ENCODE assay signal across 20 mouse cellular contexts in the genomic region with DNA sequence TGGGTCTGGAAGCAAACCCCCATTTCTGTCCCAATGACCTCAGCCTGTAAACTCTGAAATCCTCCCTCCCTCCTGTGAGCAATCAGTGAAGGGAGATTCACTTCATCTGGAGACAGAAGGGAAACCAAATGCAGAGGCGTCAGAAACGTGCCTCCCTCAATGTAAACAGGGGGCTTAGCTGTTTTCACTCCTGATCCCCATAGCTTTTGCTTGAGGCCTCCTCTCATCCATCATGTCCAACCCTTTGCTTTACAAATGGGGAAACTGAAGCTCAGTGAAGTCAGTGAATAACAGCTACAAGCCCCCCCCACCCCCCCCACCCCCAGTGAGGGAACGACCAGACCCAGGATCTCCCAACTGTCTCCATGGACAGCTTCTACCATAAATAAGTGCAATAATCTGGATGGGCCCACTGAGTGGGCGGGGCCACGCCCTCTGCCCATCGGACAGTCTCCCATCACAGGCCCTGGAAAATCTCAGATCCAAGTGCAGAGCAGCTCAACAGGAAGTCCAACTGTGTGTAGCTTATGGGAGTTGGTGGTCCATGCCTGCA. TPM values are rescaled to one million over a fixed set of nuclear protein-coding genes. Genes with fewer than 3 reads are reported as not detected.
DNase-seq lines count a peak whose midpoint lies in the region; ATAC-seq and TF ChIP-seq lines count a peak whose summit lies in the region.
"Had no signal": no experiment of that assay in that cellular context is flagged by ENCODE, and none has a peak within 500 bp of the region (broad histone marks: within the 10 kb centered on the region; RNA-seq: fewer than 3 reads in every experiment).

No protein-coding gene starts in this region.

- no peaks in the 10 kb centered on the region for H3K27me3 ChIP-seq in intestine, embryonic 14.5 days (replicated peaks; ENCODE audit: control insufficient read depth, insufficient read depth, low read length)
- H3K27me3 ChIP-seq in intestine, postnatal 0 days (replicated peaks; ENCODE audit: control insufficient read depth, insufficient read depth, low read length) = no peaks in the 10 kb centered on the region
- H3K27me3 ChIP-seq in intestine, embryonic 15.5 days (replicated peaks) = no peaks in the 10 kb centered on the region
- H3K27me3 ChIP-seq in myocyte (ENCODE audit: control insufficient read depth, insufficient read depth, insufficient read length) = no peaks in the 10 kb centered on the region
- H3K27me3 ChIP-seq in stomach, postnatal 0 days (ENCODE audit: control insufficient read depth, insufficient read depth, low read length) = no peaks in the 10 kb centered on the region
- H3K27me3 ChIP-seq: embryonic facial prominence, embryonic 13.5 days; forebrain, embryonic 12.5 days; hindbrain, embryonic 13.5 days had no signal

- no peak for TF ChIP-seq POLR2A in myocyte (IDR thresholded peaks at IDR 0.05; ENCODE audit: insufficient read length, low read depth)

- peaks cover 16% of the 10 kb centered on the region for H3K4me1 ChIP-seq in intestine, embryonic 14.5 days (replicated peaks; ENCODE audit: control insufficient read depth, insufficient read depth, low read length)
- H3K4me1 ChIP-seq in intestine, postnatal 0 days (replicated peaks; ENCODE audit: control insufficient read depth, insufficient read depth, low read length) = peaks cover 4% of the 10 kb centered on the region
- peaks cover 17% of the 10 kb centered on the region for H3K4me1 ChIP-seq in intestine, embryonic 15.5 days (replicated peaks)
- H3K4me1 ChIP-seq in stomach, postnatal 0 days (replicated peaks; ENCODE audit: control insufficient read depth, insufficient read depth) = peaks cover 4% of the 10 kb centered on the region; the same call in 1 of the 2 replicates

- no peak overlapping the region for H3K4me3 ChIP-seq in intestine, embryonic 14.5 days (ENCODE audit: low read depth, low read length)
- no peak overlapping the region for H3K4me3 ChIP-seq in intestine, postnatal 0 days (ENCODE audit: low read depth, low read length)
- no peak overlapping the region for H3K4me3 ChIP-seq in intestine, embryonic 15.5 days (replicated peaks)
- H3K4me3 ChIP-seq in myocyte = no peak overlapping the region
- no peak overlapping the region for H3K4me3 ChIP-seq in stomach, postnatal 0 days (ENCODE audit: low read depth, low read length)
- H3K4me3 ChIP-seq: embryonic facial prominence, embryonic 13.5 days; forebrain, embryonic 12.5 days; gastrocnemius, adult 2 months; hindbrain, embryonic 13.5 days had no signal

- no peak for TF ChIP-seq CTCF in intestine, postnatal 0 days (IDR thresholded peaks at IDR 0.05; ENCODE audit: low read depth)
- TF ChIP-seq CTCF in stomach, postnatal 0 days (IDR thresholded peaks at IDR 0.05; ENCODE audit: low read depth) = no peak

- H3K9ac ChIP-seq in intestine, embryonic 14.5 days (ENCODE audit: low read length) = no peak overlapping the region
- H3K9ac ChIP-seq in intestine, postnatal 0 days (ENCODE audit: low read depth, low read length) = no peak overlapping the region
- no peak overlapping the region for H3K9ac ChIP-seq in intestine, embryonic 15.5 days
- no peak overlapping the region for H3K9ac ChIP-seq in stomach, postnatal 0 days (ENCODE audit: low read length)
- H3K9ac ChIP-seq: embryonic facial prominence, embryonic 13.5 days; forebrain, embryonic 12.5 days; hindbrain, embryonic 13.5 days had no signal

- no peaks in the 10 kb centered on the region for H3K79me2 ChIP-seq in myocyte (ENCODE audit: control insufficient read depth, insufficient read depth)

- no peaks in the 10 kb centered on the region; the same call in 1 of the 2 replicates for H3K9me3 ChIP-seq in intestine, embryonic 14.5 days (ENCODE audit: control insufficient read depth, low read length)
- no peaks in the 10 kb centered on the region for H3K9me3 ChIP-seq in intestine, postnatal 0 days (ENCODE audit: control insufficient read depth)
- H3K9me3 ChIP-seq in intestine, embryonic 15.5 days = no peaks in the 10 kb centered on the region
- H3K9me3 ChIP-seq in stomach, postnatal 0 days (ENCODE audit: control insufficient read depth, low read length) = no peaks in the 10 kb centered on the region
- H3K9me3 ChIP-seq: forebrain, embryonic 12.5 days; hindbrain, embryonic 13.5 days had no signal

- H3K27ac ChIP-seq in intestine, embryonic 14.5 days (ENCODE audit: low read depth) = peak overlapping the region; percentile 63; the same call in 1 of the 2 replicates
- H3K27ac ChIP-seq in intestine, postnatal 0 days (ENCODE audit: low read depth, low read length) = no peak overlapping the region
- peak overlapping the region; percentile 23; the same call in 1 of the 2 replicates for H3K27ac ChIP-seq in intestine, embryonic 15.5 days
- peak overlapping the region; percentile 69 for H3K27ac ChIP-seq in stomach, postnatal 0 days (replicated peaks)
- H3K27ac ChIP-seq: embryonic facial prominence, embryonic 13.5 days; forebrain, embryonic 12.5 days; gastrocnemius, adult 2 months; hindbrain, embryonic 13.5 days; hindbrain, postnatal 0 days had no signal

- DNase-seq in intestine, embryonic 14.5 days (ENCODE audit: low spot score) = peak; percentile 70
- no peak for DNase-seq in stomach, postnatal 0 days (ENCODE audit: low spot score)
- DNase-seq in thymus, postnatal 14 days = no peak
- DNase-seq in gastrocnemius, adult 8-10 months (ENCODE audit: low spot score in 2 of 2) = no peak
- DNase-seq: adrenal gland, postnatal 25 days; cerebellum, adult 18-20 months; cerebellum, adult 9-11 months; cerebellum, postnatal 36 days; gastrocnemius, adult 2 months; gastrocnemius, postnatal 36 days; heart, postnatal 10 days; kidney, adult 11 months had no signal

- no peak overlapping the region for H3K4me2 ChIP-seq in intestine, embryonic 14.5 days (ENCODE audit: low read length)
- no peak overlapping the region for H3K4me2 ChIP-seq in intestine, postnatal 0 days (replicated peaks; ENCODE audit: low read depth)
- no peak overlapping the region for H3K4me2 ChIP-seq in intestine, embryonic 15.5 days (replicated peaks)
- H3K4me2 ChIP-seq in myocyte (ENCODE audit: low read depth) = no peak overlapping the region
- H3K4me2 ChIP-seq in stomach, postnatal 0 days (replicated peaks; ENCODE audit: low read depth) = no peak overlapping the region
- H3K4me2 ChIP-seq: embryonic facial prominence, embryonic 13.5 days; forebrain, embryonic 12.5 days; hindbrain, embryonic 13.5 days had no signal

- H3K36me3 ChIP-seq in intestine, embryonic 14.5 days (ENCODE audit: control insufficient read depth, insufficient read depth, low read length) = peaks cover 48% of the 10 kb centered on the region
- peaks cover 18% of the 10 kb centered on the region for H3K36me3 ChIP-seq in intestine, postnatal 0 days (ENCODE audit: control insufficient read depth, insufficient read depth)
- peaks cover 23% of the 10 kb centered on the region for H3K36me3 ChIP-seq in intestine, embryonic 15.5 days
- peaks cover 40% of the 10 kb centered on the region for H3K36me3 ChIP-seq in myocyte (ENCODE audit: control insufficient read depth, insufficient read depth)
- H3K36me3 ChIP-seq in stomach, postnatal 0 days (ENCODE audit: control insufficient read depth, insufficient read depth, low read length) = peaks cover 9% of the 10 kb centered on the region; the same call in 1 of the 2 replicates
- H3K36me3 ChIP-seq: forebrain, embryonic 12.5 days had no signal

- WGBS in intestine, embryonic 14.5 days = 16% methylated on average over 6 of the region's 6 CpGs
- 40% methylated on average over 6 of the region's 6 CpGs for WGBS in intestine, postnatal 0 days
- WGBS in intestine, embryonic 15.5 days = 29% methylated on average over 6 of the region's 6 CpGs
- 32% methylated on average over 6 of the region's 6 CpGs for WGBS in stomach, postnatal 0 days

- peak; percentile 47 for ATAC-seq in intestine, embryonic 14.5 days (replicated peaks; ENCODE audit: low FRiP score, low TSS enrichment, low read depth)
- ATAC-seq in intestine, postnatal 0 days = no peak
- peak; percentile 48 for ATAC-seq in intestine, embryonic 15.5 days
- peak; percentile 65; the same call in 1 of the 2 replicates for ATAC-seq in stomach, postnatal 0 days (ENCODE audit: low FRiP score, low TSS enrichment)
- ATAC-seq: forebrain, embryonic 16.5 days; hindbrain, postnatal 0 days had no signal

- TF ChIP-seq EP300 in stomach, postnatal 0 days (optimal IDR thresholded peaks at IDR 0.05) = no peak

- no peak overlapping the region for H3ac ChIP-seq in myocyte (ENCODE audit: control insufficient read depth, insufficient read length)

TF ChIP-seq in myocyte, 11 proteins besides CTCF, POLR2A, EP300 and RAD21:
- TF ChIP-seq TCF3 (IDR thresholded peaks at IDR 0.05; ENCODE audit: insufficient read length, low read depth) (no peak), POLR2AphosphoS2 (IDR thresholded peaks at IDR 0.05; ENCODE audit: insufficient read length, low read depth) (peak; percentile 15)

RNA-seq across cellular contexts. Expression of a gene that starts 14.7 kb away (rescaled TPM):
- polyA plus RNA-seq in intestine, embryonic 14.5 days (2014; fragmentation: Nextera tagmentation; extraction: Ambion mirVana) = 20.5 and 20.9 TPM in 2 replicates
- polyA plus RNA-seq in intestine, postnatal 0 days (2015; fragmentation: Nextera tagmentation; extraction: Ambion mirVana) = 29.9 and 30.3 TPM in 2 replicates
- 22.7 and 24.5 TPM in 2 replicates for polyA plus RNA-seq in intestine, embryonic 15.5 days (2015; fragmentation: Nextera tagmentation; extraction: Ambion mirVana)
- 34.5 TPM for polyA plus RNA-seq in myocyte (2012; fragmentation: generic; extraction: Trizol)
- 14.7 and 15.5 TPM in 2 replicates for polyA plus RNA-seq in stomach, postnatal 0 days (2015; fragmentation: Nextera tagmentation; extraction: Ambion mirVana)
- 10 to 100 TPM; 33.2 to 42.3 (median 37.1) TPM for total RNA-seq in gastrocnemius, adult 8-10 months (2022)

RNA-seq across cellular contexts. Expression of a gene that starts 55.8 kb away (rescaled TPM):
- 327 and 365 TPM in 2 replicates for polyA plus RNA-seq in intestine, embryonic 14.5 days (2014; fragmentation: Nextera tagmentation; extraction: Ambion mirVana)
- polyA plus RNA-seq in intestine, postnatal 0 days (2015; fragmentation: Nextera tagmentation; extraction: Ambion mirVana) = 86.9 and 89.2 TPM in 2 replicates
- 261 and 262 TPM in 2 replicates for polyA plus RNA-seq in intestine, embryonic 15.5 days (2015; fragmentation: Nextera tagmentation; extraction: Ambion mirVana)
- 722 TPM for polyA plus RNA-seq in myocyte (2012; fragmentation: generic; extraction: Trizol)
- 140 and 141 TPM in 2 replicates for polyA plus RNA-seq in stomach, postnatal 0 days (2015; fragmentation: Nextera tagmentation; extraction: Ambion mirVana)
- total RNA-seq in gastrocnemius, adult 8-10 months (2022) = 100 to 1,000 TPM; 160 to 179 (median 170) TPM
